Mouse (Mus musculus) telencephalon, adult 2 months (tissue): ENCODE measurements around the gene Tmem151b.

ENCODE experiments used
- DNase-seq: peaks from one replicate; pipeline ENCODE4 v3.0.0-alpha.2; 2011; ENCODE audit warnings: low read depth, low spot score

The Tmem151b gene

DNA sequence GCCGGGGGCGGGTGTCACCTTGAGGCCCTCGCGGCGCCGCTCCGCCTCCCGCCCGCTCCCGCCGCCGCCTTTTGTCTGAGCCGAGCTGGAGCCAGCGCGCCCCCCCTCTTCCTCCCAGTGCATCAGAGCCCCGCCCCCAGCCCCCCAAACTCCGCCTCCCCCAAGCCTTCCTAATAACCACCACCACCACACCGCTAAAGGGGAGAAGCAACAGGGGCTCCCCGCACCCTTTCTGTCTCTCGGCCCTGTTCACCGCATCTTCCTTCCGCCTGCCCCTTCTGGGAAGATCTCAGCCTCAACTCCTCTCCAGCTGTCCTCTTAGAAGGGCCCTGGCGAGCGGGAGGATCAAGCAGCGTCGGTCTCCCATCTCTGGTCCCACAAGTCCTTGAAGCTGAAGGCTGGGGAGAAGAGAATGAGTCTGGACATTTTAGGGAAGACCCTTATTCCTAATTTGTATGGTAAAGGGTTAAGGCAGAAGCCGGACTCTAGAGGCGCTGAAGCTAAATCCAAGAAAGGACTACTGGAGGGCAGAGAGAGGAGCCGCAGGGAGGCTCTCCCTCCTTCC lies at the start of gene Tmem151b:
Gene Tmem151b (minus strand): TSS at position 61 of the 565 bp plus-strand sequence.
- no peak for DNase-seq

DNA sequence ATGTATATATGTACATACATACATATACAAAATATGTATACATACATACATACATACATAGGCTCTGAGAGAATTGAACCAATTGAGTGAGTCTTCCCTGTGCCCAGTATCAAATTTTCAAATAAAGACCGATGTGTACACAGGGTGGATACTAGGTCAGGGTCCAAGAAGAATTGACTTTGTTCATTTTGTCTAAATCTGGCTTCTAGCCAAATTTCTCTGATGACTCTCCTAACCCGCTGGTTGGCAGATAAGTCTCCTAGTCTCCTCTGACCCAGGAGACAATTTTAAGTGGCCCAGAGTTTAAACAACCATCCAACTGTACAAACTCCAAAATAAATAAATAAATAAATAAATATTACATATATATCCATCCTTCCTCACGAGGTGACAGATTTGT lies 49.4 kb upstream of the Tmem151b start:
- no peak for DNase-seq

DNA sequence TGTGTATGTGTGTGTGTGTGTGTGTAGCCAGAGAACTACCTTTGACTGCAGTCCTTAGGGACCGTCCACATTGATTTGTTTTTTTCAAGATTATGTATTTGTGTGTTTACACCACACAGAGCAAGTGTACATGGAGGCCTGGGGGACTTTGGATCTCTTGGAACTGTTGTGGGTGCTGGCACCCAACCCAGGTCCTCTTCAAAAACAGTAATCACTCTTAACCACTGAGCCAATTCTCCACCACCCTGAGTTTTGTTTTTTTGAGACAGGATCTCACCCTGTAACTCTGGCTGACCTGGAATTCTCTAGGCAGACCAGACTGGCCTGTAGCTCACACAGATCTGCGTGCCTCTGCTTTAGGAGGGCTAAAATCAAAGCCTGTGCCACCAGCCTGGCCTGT lies 48.9 kb upstream of the Tmem151b start:
- DNase-seq, result no peak

GRCm38 (mm10) chr17:45597787-45598186 lies 48.3 kb upstream of the Tmem151b start:
- no peak for DNase-seq

DNA sequence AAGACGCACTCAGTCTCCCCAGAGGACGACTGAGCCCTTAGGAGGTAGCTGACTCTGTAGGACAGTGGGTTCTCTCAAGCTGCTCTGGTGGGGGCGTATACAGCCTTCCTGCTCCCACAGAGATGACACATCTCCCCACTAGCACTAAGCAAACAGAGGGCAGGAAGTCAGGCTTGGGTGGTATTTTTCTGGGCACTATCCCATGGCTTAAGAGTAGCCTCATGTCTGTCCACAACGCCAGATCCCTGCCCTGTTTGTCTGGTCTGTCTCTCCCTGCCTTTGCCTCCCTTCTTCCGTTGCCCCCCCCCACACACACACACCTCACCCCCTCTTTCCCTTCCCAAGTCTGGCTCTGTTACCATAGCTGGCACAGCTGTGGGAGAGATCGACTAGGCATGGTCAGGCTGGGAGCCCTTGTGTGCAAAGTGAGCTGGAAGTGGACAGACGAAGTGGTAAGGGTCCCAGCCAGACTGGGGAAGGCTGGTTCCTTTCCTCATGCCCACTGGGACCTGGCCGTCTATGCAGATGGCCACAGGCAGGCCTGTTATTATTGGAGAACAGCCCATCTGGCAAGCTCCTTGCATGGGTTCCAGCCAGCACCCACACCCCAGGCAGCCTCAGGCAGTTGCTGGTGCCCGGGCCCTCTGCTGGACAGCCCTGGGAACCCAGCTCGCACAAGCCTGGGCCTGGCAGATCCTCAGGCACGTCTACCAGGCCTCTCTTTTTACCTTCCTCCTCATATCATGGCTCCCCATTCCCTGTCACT lies 47.3 kb upstream of the Tmem151b start:
- DNase-seq, result no peak

DNA sequence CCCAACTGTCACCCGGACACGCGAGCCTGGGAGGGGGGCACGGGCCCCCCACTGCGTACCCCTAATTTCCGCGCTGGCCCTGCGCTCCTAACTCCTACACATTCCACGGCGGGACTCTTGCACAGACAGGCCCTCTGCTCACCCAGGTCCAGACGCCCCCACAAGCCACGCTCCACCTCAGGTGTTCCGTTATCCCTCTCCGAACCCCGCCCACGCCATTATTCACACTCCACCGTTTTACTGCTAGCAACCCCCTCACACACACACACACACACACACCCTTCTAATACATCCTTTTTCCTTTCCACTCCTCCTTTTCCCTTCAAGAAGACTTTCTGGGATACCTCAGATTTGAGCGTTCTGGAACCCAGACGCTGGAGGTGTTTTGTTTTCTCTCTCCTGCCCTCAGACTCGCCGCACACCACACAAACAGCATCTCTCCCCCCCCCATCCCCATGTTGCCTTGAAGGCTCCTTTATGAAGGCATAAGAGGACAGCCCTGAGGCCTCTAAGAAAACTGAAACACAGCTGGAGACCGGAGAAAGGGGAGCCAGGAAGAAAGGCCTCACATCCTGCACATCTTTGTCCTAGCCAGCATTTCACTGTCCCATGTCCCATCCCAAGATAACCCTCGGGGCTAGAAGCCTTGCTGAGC lies 46.4 kb upstream of the Tmem151b start:
- DNase-seq, result no peak

- no peak for DNase-seq
Observed at GRCm38 (mm10) chr17:45594881-45595735, 45.6 kb upstream of the Tmem151b start.

DNA sequence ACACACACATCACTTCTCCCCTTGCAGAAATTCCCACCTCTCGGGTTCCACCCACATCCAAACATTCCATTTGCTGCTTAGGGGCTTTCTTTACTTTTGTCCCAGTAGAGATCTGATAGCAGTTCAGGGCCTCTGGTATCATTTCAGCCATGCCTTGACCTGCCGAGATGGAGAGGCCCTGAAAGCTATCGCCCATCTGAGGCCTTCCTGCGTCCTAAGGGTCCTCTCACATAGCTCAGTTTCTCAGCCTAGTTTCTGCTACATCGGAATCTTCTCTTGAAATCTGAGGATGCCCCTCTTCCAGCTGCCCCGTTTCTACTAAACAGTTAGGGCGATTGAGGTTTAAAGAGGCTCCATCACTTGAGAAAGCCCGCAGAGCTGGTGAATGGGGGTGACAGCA lies 44.7 kb upstream of the Tmem151b start:
- DNase-seq, result no peak

DNA sequence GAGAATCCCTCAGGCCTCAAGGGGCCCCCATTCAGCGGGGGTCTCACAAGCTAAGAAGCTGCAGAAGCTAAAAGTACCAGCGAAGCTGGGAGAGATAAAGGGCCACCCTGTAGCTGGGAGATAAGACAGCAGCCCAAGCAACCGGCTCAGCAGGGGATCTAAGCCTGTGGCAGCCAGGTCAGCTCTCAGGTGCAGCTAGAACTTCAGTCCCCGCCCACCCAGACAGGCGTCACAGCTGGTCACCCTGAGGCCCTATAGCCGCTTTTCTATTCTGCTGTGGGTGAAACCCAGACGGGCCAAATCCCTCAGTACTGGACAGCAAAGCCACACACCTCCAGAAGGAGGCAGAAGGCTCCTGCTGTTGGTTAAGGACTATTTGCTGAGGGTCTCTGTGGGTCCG lies 44.0 kb upstream of the Tmem151b start:
- no peak for DNase-seq

DNA sequence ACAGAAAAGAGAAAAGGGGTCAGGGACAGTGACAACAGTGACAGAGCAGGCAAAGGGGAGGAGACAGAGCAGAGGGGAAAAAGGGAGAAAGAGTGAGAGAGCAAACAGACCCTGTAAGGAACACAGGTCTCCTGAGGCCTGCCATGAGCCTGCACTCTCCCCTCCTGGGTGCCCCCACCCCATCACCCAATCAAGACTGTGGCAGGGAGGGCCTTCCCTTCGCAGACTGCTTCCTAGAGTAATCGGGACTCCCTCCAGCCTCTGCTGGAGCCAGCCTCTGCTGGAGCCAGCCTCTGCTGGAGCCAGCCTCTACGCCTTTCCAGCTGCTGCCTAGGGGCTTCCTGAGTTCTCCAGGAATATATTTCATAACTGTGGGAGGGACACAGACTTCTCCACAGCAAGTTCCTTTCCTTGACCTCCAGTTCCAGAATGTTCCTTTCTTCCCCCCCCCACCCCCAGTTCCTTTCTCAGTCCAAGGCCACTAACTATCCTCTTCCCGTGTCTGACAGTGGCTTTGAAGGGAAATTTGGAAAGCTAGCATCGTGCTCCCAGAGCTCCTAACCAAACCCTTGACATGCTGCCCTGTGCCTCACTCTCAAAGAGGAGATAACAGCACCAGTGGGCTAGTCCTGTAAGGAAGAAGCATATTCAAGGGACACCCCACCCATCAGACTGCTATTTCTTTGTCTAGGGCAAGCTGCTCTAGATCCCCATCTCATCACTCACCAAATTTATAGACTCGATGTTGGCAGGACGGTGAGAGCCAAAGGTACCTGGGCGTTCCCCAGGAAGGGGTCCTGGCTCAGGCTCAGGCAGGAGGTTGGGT lies 43.3 kb upstream of the Tmem151b start:
- no peak for DNase-seq

DNA sequence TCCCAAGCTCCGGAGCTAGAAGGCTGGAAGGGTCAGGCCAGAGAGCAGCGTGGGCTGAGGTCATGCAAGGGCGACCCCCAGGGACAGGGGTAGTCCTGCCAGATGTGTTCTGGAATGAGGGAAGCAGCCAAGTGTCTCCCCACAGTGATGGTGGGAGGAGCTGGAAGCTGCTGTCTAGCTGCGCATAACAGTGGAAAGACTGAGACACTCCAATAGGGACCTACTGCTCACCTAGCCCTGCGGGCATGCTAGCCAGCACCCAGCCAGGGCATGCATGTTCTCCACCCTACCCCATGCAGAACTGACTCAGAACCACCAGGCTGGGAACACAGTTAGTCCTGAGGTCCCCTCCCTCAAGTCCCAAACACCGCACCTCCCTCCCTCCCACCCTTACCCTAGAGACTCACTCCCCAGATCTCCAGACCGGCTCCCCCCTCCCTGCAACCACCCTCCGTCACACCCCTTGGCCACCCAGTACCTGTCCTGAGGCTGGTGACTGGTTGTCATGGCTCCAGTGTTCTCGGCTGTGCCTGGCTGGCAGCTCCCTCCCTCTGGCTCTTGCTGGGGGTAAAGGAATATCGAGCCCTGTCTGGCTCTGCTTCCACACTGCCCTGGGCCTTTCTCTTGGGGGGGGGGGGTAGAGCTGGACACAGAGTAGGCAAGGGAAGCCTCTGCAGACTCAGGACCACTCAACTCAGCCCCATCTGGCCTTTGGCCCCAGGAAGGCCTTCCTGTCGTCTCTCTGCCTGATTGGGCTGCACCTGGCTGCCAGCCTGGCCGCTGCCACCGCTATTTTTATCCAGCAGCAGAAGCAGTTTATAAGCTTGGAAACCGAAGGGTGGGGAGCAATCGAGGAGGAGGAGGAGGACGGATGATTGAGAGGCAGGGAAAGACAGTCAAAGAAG lies 42.5 kb upstream of the Tmem151b start:
- DNase-seq, result no peak

DNA sequence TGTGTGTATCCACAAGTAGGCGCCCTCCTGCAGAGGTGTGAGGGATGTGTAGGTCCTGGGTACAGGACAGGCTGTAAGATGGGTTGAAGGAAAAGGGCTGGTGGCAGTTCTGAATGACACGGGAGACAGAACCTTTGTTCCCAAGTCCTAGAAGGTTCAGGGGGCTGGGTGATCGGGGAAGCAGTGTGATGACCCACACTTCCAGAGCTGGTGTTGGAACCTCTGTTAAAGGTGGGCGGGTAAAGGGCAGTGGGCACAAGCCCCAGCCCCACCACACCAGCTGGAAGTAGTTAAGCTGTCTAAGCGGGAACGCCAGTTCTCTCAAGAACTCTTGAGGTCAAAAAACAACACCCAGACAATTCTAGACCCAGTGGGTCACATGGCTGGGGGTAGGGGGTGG lies 40.9 kb upstream of the Tmem151b start:
- DNase-seq, result no peak

- DNase-seq, result no peak
Observed at GRCm38 (mm10) chr17:45589844-45590243, 40.4 kb upstream of the Tmem151b start.

GRCm38 (mm10) chr17:45589236-45589635 lies 39.8 kb upstream of the Tmem151b start:
- DNase-seq, result no peak

DNA sequence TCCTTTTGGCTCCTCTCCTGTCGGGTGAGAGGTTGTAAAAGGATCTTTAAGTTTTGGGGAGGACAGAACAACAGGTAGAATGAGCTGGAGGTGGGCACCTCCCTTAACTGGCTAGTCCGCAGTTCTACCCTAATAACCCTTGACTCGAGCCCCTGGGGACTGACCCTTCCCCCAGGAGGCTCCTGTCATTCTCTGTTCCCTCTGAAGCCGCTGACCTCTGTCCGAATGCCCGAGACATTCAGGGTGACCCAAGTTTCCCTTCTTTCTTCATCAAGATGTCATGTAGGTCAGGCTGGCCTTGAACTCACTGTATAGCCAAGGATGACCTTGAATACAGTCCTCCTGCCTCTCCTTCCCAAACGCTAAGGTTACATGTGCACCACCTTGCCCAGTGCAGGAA lies 38.9 kb upstream of the Tmem151b start:
- DNase-seq, result no peak

DNA sequence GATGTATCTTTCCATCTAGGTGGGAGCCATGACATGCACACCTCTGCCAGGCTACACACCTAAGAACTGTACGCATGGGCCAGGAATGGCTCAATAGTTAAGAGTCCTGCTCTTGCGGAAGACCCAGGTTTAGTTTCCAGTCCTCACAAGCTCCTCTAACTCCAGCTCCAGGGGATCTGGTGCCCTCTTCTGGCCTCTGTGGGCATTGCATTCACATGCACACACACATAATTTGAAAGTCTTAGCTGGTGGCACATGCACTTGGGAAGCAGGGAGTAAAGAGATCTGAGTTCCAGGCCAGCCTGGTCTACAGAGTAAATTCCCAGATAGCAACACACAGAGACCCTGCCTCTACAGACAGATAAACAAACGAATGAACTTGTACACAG lies 37.0 kb upstream of the Tmem151b start:
- DNase-seq, result no peak

- no peak for DNase-seq
Observed at GRCm38 (mm10) chr17:45585725-45586448, 36.4 kb upstream of the Tmem151b start.

DNA sequence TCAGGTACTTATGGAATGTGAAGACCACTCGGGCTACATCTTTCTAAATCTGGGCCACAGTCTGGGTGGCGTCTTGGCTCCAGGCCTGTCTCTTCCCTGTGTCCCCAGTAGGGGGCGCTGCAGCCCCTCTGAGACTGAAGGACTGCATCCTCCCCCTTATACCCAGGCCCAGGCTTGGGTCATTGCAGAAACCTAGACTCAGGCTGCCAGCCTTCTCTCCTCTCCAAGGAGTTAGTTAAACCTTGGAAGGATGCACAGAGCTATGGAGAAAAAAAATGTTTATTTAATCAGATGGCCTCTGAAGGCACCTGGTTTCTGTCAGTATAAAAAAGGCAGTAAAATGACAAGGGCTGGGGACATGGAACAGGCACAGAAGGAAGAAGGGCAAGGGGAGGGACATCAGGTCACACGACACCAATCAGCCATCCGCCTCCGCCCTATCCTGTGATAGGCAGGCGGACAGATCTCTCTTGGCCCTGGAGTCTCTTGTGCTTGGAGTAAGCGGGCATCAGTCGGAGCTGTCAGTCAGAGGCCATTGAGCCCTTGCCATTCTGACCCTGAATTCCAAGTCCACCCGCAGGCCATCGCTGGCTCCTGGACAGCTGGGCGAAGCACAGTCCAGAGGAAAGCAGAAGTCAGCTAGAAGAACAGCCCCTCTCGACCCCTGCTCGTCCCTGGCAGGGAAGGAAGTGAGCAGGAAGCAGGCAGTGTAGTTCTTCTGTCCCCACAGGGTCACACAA lies 35.6 kb upstream of the Tmem151b start:
- DNase-seq, result no peak
